Mouse (Mus musculus): ENCODE results near the gene Dlg2. TPM values are rescaled to one million over a fixed set of nuclear protein-coding genes. Genes with fewer than 3 reads are reported as not detected.

Gene Dlg2
- polyA plus RNA-seq, 1 experiment from 2014 or later = 0.87 TPM

GRCm38 (mm10) chr7:91720318-91720717, 1243.8 kb downstream of the Dlg2 start:
- no peak overlapping the region for H3K4me2 ChIP-seq (ENCODE audit: low read length)
- H3K4me1 ChIP-seq (replicated peaks; ENCODE audit: insufficient read depth, low read length) = no peaks in the 10 kb centered on the region
- no peaks in the 10 kb centered on the region for H3K27me3 ChIP-seq (ENCODE audit: insufficient read depth, low read length)
- H3K36me3 ChIP-seq (ENCODE audit: insufficient read depth, low read length) = no peaks in the 10 kb centered on the region
- ATAC-seq (replicated peaks; ENCODE audit: low FRiP score, low read depth) (no peak), DNase-seq (ENCODE audit: low spot score) (no peak)
- no peak overlapping the region for H3K4me3 ChIP-seq (replicated peaks; ENCODE audit: low read depth, low read length)
- H3K9me3 ChIP-seq (replicated peaks; ENCODE audit: low read length) = no peaks in the 10 kb centered on the region
- H3K9ac ChIP-seq (ENCODE audit: low read depth, low read length) = no peak overlapping the region
- no peak for TF ChIP-seq CTCF (IDR thresholded peaks at IDR 0.05; ENCODE audit: low read depth)
- no peak overlapping the region for H3K27ac ChIP-seq

- WGBS = 74% methylated on average over 5 of the region's 5 CpGs
- ATAC-seq (replicated peaks; ENCODE audit: low FRiP score, low read depth) = no peak
- no peaks in the 10 kb centered on the region for H3K36me3 ChIP-seq (ENCODE audit: insufficient read depth, low read length)
- no peaks in the 10 kb centered on the region for H3K27me3 ChIP-seq (ENCODE audit: insufficient read depth, low read length)
- H3K4me2 ChIP-seq (ENCODE audit: low read length) = no peak overlapping the region
- H3K9ac ChIP-seq (ENCODE audit: low read depth, low read length) = no peak overlapping the region
- no peaks in the 10 kb centered on the region for H3K4me1 ChIP-seq (replicated peaks; ENCODE audit: insufficient read depth, low read length)
- no peak for DNase-seq (ENCODE audit: low spot score)
- H3K4me3 ChIP-seq (replicated peaks; ENCODE audit: low read depth, low read length) = no peak overlapping the region
- no peak for TF ChIP-seq CTCF (IDR thresholded peaks at IDR 0.05; ENCODE audit: low read depth)
- no peaks in the 10 kb centered on the region for H3K9me3 ChIP-seq (replicated peaks; ENCODE audit: low read length)
- no peak overlapping the region for H3K27ac ChIP-seq
Observed at GRCm38 (mm10) chr7:91724397-91724796, 1247.9 kb downstream of the Dlg2 start.

- Histone ChIP-seq H3K4me2 (ENCODE audit: low read length) (no peak overlapping the region), H3K27ac (no peak overlapping the region), H3K9ac (ENCODE audit: low read depth, low read length) (no peak overlapping the region), H3K4me1 (replicated peaks; ENCODE audit: insufficient read depth, low read length) (no peaks in the 10 kb centered on the region), H3K9me3 (replicated peaks; ENCODE audit: low read length) (no peaks in the 10 kb centered on the region), H3K27me3 (ENCODE audit: insufficient read depth, low read length) (no peaks in the 10 kb centered on the region), H3K4me3 (replicated peaks; ENCODE audit: low read depth, low read length) (no peak overlapping the region), H3K36me3 (ENCODE audit: insufficient read depth, low read length) (no peaks in the 10 kb centered on the region)
- 76% methylated on average over 3 of the region's 3 CpGs for WGBS
- TF ChIP-seq CTCF (IDR thresholded peaks at IDR 0.05; ENCODE audit: low read depth) = no peak
- no peak for DNase-seq (ENCODE audit: low spot score)
- ATAC-seq (replicated peaks; ENCODE audit: low FRiP score, low read depth) = no peak
Observed at GRCm38 (mm10) chr7:91740748-91741147, 1264.3 kb downstream of the Dlg2 start.

GRCm38 (mm10) chr7:91753151-91753861, 1276.8 kb downstream of the Dlg2 start:
- H3K36me3 ChIP-seq (ENCODE audit: insufficient read depth, low read length) = no peaks in the 10 kb centered on the region
- ATAC-seq (replicated peaks; ENCODE audit: low FRiP score, low read depth) (no peak), DNase-seq (ENCODE audit: low spot score) (no peak)
- no peak overlapping the region for H3K27ac ChIP-seq
- H3K27me3 ChIP-seq (ENCODE audit: insufficient read depth, low read length) = no peaks in the 10 kb centered on the region
- TF ChIP-seq CTCF (IDR thresholded peaks at IDR 0.05; ENCODE audit: low read depth) = no peak
- H3K4me3 ChIP-seq (replicated peaks; ENCODE audit: low read depth, low read length) = no peak overlapping the region
- H3K9me3 ChIP-seq (replicated peaks; ENCODE audit: low read length) = no peaks in the 10 kb centered on the region
- H3K4me2 ChIP-seq (ENCODE audit: low read length) = no peak overlapping the region
- no peak overlapping the region for H3K9ac ChIP-seq (ENCODE audit: low read depth, low read length)
- no peaks in the 10 kb centered on the region for H3K4me1 ChIP-seq (replicated peaks; ENCODE audit: insufficient read depth, low read length)

- no peak overlapping the region for H3K27ac ChIP-seq
- no peak overlapping the region for H3K4me3 ChIP-seq (replicated peaks; ENCODE audit: low read depth, low read length)
- no peaks in the 10 kb centered on the region for H3K4me1 ChIP-seq (replicated peaks; ENCODE audit: insufficient read depth, low read length)
- ATAC-seq (replicated peaks; ENCODE audit: low FRiP score, low read depth) (no peak), DNase-seq (ENCODE audit: low spot score) (no peak)
- H3K9me3 ChIP-seq (replicated peaks; ENCODE audit: low read length) = no peaks in the 10 kb centered on the region
- no peak overlapping the region for H3K4me2 ChIP-seq (ENCODE audit: low read length)
- TF ChIP-seq CTCF (IDR thresholded peaks at IDR 0.05; ENCODE audit: low read depth) = no peak
- no peaks in the 10 kb centered on the region for H3K27me3 ChIP-seq (ENCODE audit: insufficient read depth, low read length)
- no peak overlapping the region for H3K9ac ChIP-seq (ENCODE audit: low read depth, low read length)
- no peaks in the 10 kb centered on the region for H3K36me3 ChIP-seq (ENCODE audit: insufficient read depth, low read length)
Observed at GRCm38 (mm10) chr7:91767648-91768047, 1291.2 kb downstream of the Dlg2 start.

DNA sequence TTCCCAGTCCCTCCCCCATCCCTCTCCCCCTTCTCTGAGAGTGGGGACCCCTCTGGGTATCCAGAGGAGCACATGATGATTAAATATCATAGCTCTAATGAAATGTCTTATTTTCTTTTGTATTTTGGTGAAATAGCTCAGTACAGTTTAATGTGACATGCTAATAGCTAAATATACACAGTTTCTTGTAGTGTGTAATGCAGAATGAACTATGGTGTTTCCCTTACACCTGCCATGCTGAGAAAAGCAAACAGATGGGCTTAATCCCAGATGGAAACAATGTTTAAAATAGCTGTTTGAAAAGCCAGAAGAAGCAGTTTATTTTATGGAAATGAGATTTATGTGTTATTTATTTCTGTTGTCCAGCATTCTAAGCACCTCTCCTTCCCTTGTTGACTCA, 1302.2 kb downstream of the Dlg2 start:
- H3K27ac ChIP-seq = no peak overlapping the region
- H3K4me3 ChIP-seq (replicated peaks; ENCODE audit: low read depth, low read length) = no peak overlapping the region
- no peaks in the 10 kb centered on the region for H3K4me1 ChIP-seq (replicated peaks; ENCODE audit: insufficient read depth, low read length)
- no peaks in the 10 kb centered on the region for H3K36me3 ChIP-seq (ENCODE audit: insufficient read depth, low read length)
- no peaks in the 10 kb centered on the region for H3K27me3 ChIP-seq (ENCODE audit: insufficient read depth, low read length)
- no peak overlapping the region for H3K4me2 ChIP-seq (ENCODE audit: low read length)
- ATAC-seq (replicated peaks; ENCODE audit: low FRiP score, low read depth) = no peak
- H3K9me3 ChIP-seq (replicated peaks; ENCODE audit: low read length) = no peaks in the 10 kb centered on the region
- no peak for DNase-seq (ENCODE audit: low spot score)
- H3K9ac ChIP-seq (ENCODE audit: low read depth, low read length) = no peak overlapping the region
- TF ChIP-seq CTCF (IDR thresholded peaks at IDR 0.05; ENCODE audit: low read depth) = no peak

- TF ChIP-seq CTCF (IDR thresholded peaks at IDR 0.05; ENCODE audit: low read depth) = no peak
- Histone ChIP-seq H3K9ac (ENCODE audit: low read depth, low read length) (no peak overlapping the region), H3K27me3 (ENCODE audit: insufficient read depth, low read length) (no peaks in the 10 kb centered on the region), H3K4me1 (replicated peaks; ENCODE audit: insufficient read depth, low read length) (no peaks in the 10 kb centered on the region), H3K4me3 (replicated peaks; ENCODE audit: low read depth, low read length) (no peak overlapping the region), H3K4me2 (ENCODE audit: low read length) (no peak overlapping the region), H3K9me3 (replicated peaks; ENCODE audit: low read length) (no peaks in the 10 kb centered on the region), H3K36me3 (ENCODE audit: insufficient read depth, low read length) (no peaks in the 10 kb centered on the region), H3K27ac (no peak overlapping the region)
- DNase-seq (ENCODE audit: low spot score) = no peak
- ATAC-seq (replicated peaks; ENCODE audit: low FRiP score, low read depth) = no peak
- WGBS = 72% methylated on average over 2 of the region's 2 CpGs
Observed at GRCm38 (mm10) chr7:91784617-91785016, 1308.1 kb downstream of the Dlg2 start.
